Mouse (Mus musculus): Measurements from ENCODE around the gene Cnih4. TPM values are rescaled to one million over a fixed set of nuclear protein-coding genes. Genes with fewer than 3 reads are reported as not detected.
A peak's percentile ranks its signal among the peaks of the same experiment; 100 is the strongest.

Cnih4 gene
- polyA plus RNA-seq, 1 experiment = 11.4 TPM

DNA sequence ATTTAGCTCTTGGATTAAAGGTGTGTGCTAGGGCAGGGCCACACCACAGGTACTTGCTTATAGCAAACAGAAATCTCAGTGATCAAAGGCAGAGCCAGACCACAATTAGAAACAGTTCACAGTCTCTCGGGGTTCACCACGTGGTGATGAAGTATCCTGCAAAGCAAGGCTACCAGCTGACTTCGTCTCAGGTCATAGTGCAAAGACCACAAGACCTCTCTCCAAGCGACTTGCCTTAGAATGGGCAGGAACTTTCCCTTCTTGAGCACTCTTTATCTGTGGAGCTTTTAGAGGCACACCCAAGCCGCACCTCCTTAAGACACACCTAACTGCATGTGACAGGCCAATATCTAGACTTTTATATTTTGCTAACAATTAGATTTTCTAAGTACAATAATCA lies 4.0 kb downstream of the Cnih4 start:
- Histone ChIP-seq H3K4me1 (ENCODE audit: control insufficient read depth, insufficient read depth, low read length) (peaks cover 8% of the 10 kb centered on the region; the same call in 1 of the 2 replicates), H3K4me3 (replicated peaks; ENCODE audit: extremely low read depth, low read depth, low read length) (no peak overlapping the region)
- TF ChIP-seq CTCF (IDR thresholded peaks at IDR 0.05; ENCODE audit: insufficient read depth, low read length) (no peak), POLR2A (IDR thresholded peaks at IDR 0.05; ENCODE audit: borderline replicate concordance, extremely low read depth, low read depth, low read length) (no peak)
- WGBS = 48% methylated on average over 5 of the region's 5 CpGs
- DNase-seq = no peak

- TF ChIP-seq POLR2A (IDR thresholded peaks at IDR 0.05; ENCODE audit: borderline replicate concordance, extremely low read depth, low read depth, low read length) = no peak
- no peak for TF ChIP-seq CTCF (IDR thresholded peaks at IDR 0.05; ENCODE audit: insufficient read depth, low read length)
- H3K4me1 ChIP-seq (ENCODE audit: control insufficient read depth, insufficient read depth, low read length) = peaks cover 8% of the 10 kb centered on the region; the same call in 1 of the 2 replicates
- 77% methylated on average over 3 of the region's 3 CpGs for WGBS
- no peak for DNase-seq
- H3K4me3 ChIP-seq (replicated peaks; ENCODE audit: extremely low read depth, low read depth, low read length) = no peak overlapping the region
Observed at GRCm38 (mm10) chr1:181149373-181150017, 5.0 kb downstream of the Cnih4 start.

- Histone ChIP-seq H3K4me3 (replicated peaks; ENCODE audit: extremely low read depth, low read depth, low read length) (no peak overlapping the region), H3K4me1 (ENCODE audit: control insufficient read depth, insufficient read depth, low read length) (peaks cover 2% of the 10 kb centered on the region; the same call in 1 of the 2 replicates)
- DNase-seq = no peak
- TF ChIP-seq CTCF (IDR thresholded peaks at IDR 0.05; ENCODE audit: insufficient read depth, low read length) (no peak), POLR2A (IDR thresholded peaks at IDR 0.05; ENCODE audit: borderline replicate concordance, extremely low read depth, low read depth, low read length) (no peak)
- 71% methylated on average over 3 of the region's 3 CpGs for WGBS
Observed at GRCm38 (mm10) chr1:181150431-181150826, 5.9 kb downstream of the Cnih4 start.

DNA sequence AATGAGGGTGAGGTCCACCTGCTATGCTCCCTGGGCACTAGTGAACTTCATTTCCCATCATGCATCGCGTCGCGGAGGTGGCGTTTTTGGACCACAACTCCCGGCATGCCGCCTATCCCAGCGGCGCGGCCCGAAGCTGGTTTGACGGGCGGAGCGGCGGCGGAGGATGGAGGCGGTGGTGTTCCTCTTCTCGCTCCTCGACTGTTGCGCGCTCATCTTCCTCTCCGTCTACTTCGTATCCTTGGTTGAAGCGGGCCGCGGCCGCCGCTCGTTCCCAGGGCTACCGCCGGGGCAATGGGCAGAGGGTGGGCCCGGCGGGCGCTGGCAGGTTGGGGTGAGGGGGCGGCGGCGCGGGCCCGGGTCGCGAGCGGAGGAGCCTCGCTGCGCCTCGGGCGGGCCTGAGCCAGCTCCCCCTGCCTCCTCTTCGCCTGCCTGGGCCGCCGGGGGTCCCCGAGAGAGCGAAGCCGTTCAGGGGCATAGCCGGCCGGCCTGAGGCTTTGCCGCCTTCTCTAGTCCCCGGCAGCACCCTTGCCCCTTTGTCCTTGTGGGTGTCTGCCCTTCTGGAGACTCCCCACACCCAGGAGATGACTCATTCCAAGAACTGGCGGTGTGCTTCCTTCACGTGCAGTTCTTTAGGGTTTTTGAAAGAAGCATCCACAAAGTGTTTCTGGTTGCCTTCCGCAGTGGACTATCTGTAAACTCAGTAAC lies 6.5 kb downstream of the Cnih4 start:
- WGBS = under 1% methylated on average over 59 of the region's 59 CpGs
- peak overlapping the region; percentile 75 for H3K4me3 ChIP-seq (replicated peaks; ENCODE audit: extremely low read depth, low read depth, low read length)
- peak; percentile 83 for DNase-seq
- no peak for TF ChIP-seq CTCF (IDR thresholded peaks at IDR 0.05; ENCODE audit: insufficient read depth, low read length)
- peak; percentile 79; the same call in 1 of the 2 replicates for TF ChIP-seq POLR2A (IDR thresholded peaks at IDR 0.05; ENCODE audit: borderline replicate concordance, extremely low read depth, low read depth, low read length)
- H3K4me1 ChIP-seq (ENCODE audit: control insufficient read depth, insufficient read depth, low read length) = peaks cover 2% of the 10 kb centered on the region; the same call in 1 of the 2 replicates

DNA sequence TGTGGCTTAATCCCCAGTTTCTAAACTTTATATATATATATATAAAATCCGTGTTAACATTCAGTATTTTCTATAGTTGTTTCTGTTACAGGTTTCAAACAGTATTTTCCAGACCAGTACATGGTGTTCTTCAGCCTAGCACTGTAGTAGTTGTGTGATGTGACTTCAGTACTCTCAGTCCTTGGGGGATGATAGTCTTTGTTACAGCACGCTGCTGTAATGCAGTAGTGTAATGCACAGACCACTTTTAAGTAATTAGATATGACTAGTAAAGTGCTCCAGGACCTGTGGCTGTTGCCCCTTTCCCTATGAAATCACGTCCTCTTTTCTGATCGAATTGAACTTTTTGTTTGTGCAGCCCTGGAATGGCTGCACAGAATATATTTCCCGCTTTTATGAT lies 7.0 kb downstream of the Cnih4 start:
- peaks cover 2% of the 10 kb centered on the region; the same call in 1 of the 2 replicates for H3K4me1 ChIP-seq (ENCODE audit: control insufficient read depth, insufficient read depth, low read length)
- TF ChIP-seq POLR2A (IDR thresholded peaks at IDR 0.05; ENCODE audit: borderline replicate concordance, extremely low read depth, low read depth, low read length) = no peak
- TF ChIP-seq CTCF (IDR thresholded peaks at IDR 0.05; ENCODE audit: insufficient read depth, low read length) = no peak
- no peak overlapping the region for H3K4me3 ChIP-seq (replicated peaks; ENCODE audit: extremely low read depth, low read depth, low read length)
- DNase-seq = no peak
- 32% methylated on average over 5 of the region's 5 CpGs for WGBS

DNA sequence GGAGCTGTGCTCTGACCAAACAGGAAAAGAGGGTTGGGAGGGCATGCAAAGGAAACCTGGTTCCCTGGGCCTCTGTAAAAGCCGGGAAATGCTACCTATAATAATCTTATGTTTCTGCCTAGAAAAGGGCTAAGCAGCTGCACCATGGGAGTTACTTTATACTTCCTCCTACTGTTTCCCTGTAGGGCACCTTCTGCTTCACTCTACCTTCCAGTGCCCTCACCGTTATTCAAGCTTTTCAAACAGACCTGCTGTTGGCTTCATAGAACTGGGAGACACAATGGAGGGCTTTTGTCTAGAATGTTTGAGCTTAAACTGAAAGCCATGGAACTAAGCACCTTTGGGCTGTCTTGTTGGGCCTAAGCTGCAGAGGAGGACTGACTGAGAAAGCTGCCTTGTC lies 23.3 kb downstream of the Cnih4 start:
- H3K4me3 ChIP-seq (replicated peaks; ENCODE audit: extremely low read depth, low read depth, low read length) = no peak overlapping the region
- no peak for DNase-seq
- WGBS = 76% methylated on average over 2 of the region's 2 CpGs
- no peak for TF ChIP-seq POLR2A (IDR thresholded peaks at IDR 0.05; ENCODE audit: borderline replicate concordance, extremely low read depth, low read depth, low read length)
- no peak for TF ChIP-seq CTCF (IDR thresholded peaks at IDR 0.05; ENCODE audit: insufficient read depth, low read length)
- no peaks in the 10 kb centered on the region for H3K4me1 ChIP-seq (ENCODE audit: control insufficient read depth, insufficient read depth, low read length)

DNA sequence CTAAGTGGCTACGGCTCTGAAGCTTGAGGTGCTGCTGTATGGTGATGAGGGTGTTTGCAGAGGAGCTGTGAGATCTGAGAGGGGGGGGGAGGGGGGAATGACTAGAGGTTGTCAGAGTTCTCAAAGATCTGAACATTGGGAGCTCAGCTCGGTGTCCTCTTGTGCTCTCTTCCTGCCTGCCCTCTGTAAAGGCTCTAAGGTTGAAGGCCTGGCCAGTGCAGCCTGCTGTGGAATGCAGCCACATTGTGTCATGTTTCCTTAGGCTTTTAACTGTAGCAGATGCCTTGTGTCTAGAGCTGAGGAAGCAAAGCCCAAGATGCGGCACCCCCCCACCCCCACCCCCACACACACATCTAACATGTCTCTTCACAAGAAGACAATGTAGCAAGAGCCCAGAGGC lies 23.9 kb downstream of the Cnih4 start:
- no peak overlapping the region for H3K4me3 ChIP-seq (replicated peaks; ENCODE audit: extremely low read depth, low read depth, low read length)
- WGBS = 63% methylated on average over 3 of the region's 3 CpGs
- H3K4me1 ChIP-seq (ENCODE audit: control insufficient read depth, insufficient read depth, low read length) = no peaks in the 10 kb centered on the region
- no peak for DNase-seq
- TF ChIP-seq CTCF (IDR thresholded peaks at IDR 0.05; ENCODE audit: insufficient read depth, low read length) (no peak), POLR2A (IDR thresholded peaks at IDR 0.05; ENCODE audit: borderline replicate concordance, extremely low read depth, low read depth, low read length) (no peak)

DNA sequence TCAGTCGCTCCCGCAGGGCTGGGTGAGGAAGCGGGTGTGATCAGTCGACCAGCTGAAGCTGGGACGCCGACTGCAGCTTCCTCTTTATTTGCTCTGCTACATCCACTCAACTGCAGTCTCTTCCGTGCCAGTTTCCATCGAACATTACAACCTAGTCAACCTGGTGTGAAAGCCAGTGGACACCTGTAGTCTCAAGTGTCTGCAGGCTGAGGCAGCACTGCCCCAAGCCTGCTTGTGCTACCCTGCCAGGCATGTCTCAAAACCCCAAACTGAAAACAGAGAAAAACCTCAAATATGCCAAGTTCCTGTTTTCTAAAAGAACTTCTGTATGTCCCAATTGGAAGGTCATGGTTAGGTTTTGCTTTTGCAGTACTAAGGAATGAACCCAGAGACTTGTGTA lies 25.7 kb downstream of the Cnih4 start:
- Histone ChIP-seq H3K4me1 (ENCODE audit: control insufficient read depth, insufficient read depth, low read length) (no peaks in the 10 kb centered on the region), H3K4me3 (replicated peaks; ENCODE audit: extremely low read depth, low read depth, low read length) (no peak overlapping the region)
- no peak for TF ChIP-seq CTCF (IDR thresholded peaks at IDR 0.05; ENCODE audit: insufficient read depth, low read length)
- TF ChIP-seq POLR2A (IDR thresholded peaks at IDR 0.05; ENCODE audit: borderline replicate concordance, extremely low read depth, low read depth, low read length) = no peak
- WGBS = 50% methylated on average over 8 of the region's 8 CpGs
- no peak for DNase-seq

- no peaks in the 10 kb centered on the region for H3K4me1 ChIP-seq (ENCODE audit: control insufficient read depth, insufficient read depth, low read length)
- no peak for DNase-seq
- TF ChIP-seq POLR2A (IDR thresholded peaks at IDR 0.05; ENCODE audit: borderline replicate concordance, extremely low read depth, low read depth, low read length) = no peak
- TF ChIP-seq CTCF (IDR thresholded peaks at IDR 0.05; ENCODE audit: insufficient read depth, low read length) = no peak
- H3K4me3 ChIP-seq (replicated peaks; ENCODE audit: extremely low read depth, low read depth, low read length) = no peak overlapping the region
- WGBS = 90% methylated on average over 4 of the region's 4 CpGs
Observed at GRCm38 (mm10) chr1:181188925-181189324, 44.4 kb downstream of the Cnih4 start.

DNA sequence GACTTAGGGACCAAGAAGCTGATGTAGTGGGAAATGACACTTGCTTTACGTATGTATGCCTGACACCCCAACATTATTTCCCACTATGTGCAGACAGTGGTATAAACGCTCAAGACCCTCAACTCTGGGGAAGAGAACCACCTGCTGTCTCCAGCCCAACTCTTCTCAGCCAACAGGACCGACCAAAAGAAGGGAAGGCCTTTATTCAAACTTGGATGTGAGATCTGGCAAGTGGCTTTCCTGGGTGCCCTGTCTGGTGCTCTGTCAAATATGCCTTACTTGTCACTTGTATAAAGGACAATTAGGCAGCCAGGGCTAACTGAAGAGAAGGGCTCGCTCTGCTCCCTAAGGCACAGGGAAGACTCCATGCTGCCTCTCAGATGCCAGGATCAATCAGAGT lies 55.0 kb downstream of the Cnih4 start:
- H3K4me3 ChIP-seq (replicated peaks; ENCODE audit: extremely low read depth, low read depth, low read length) = no peak overlapping the region
- DNase-seq = no peak
- 87% methylated on average over 4 of the region's 4 CpGs for WGBS
- no peaks in the 10 kb centered on the region for H3K4me1 ChIP-seq (ENCODE audit: control insufficient read depth, insufficient read depth, low read length)
- TF ChIP-seq CTCF (IDR thresholded peaks at IDR 0.05; ENCODE audit: insufficient read depth, low read length) (no peak), POLR2A (IDR thresholded peaks at IDR 0.05; ENCODE audit: borderline replicate concordance, extremely low read depth, low read depth, low read length) (no peak)

All from lung, adult 2 months (tissue).